Mouse (Mus musculus) midbrain, embryonic 11.5 days (tissue): ENCODE measurements around the gene Pacs1. TPM values are rescaled to one million over a fixed set of nuclear protein-coding genes. Genes with fewer than 3 reads are reported as not detected.
"Not testable (repeated sequence)": the region's sequence is repeated elsewhere in the genome, so short reads cannot be mapped to it uniquely, and the experiment has no call there.

Source experiments
- ATAC-seq: fragments of 200-750 bp; cut with Nextera tagmentation; 2 replicates; pipeline ENCODE4 v1.8.0; 2017; ENCODE audit warnings: moderate TSS enrichment, moderate library complexity; ENCODE audit not compliant: low FRiP score
- DNase-seq: peaks from one replicate; pipeline ENCODE4 v3.0.0; 2015; ENCODE audit warnings: low spot score; ENCODE audit errors: missing footprints
- H3K27ac ChIP-seq: fragments of 300-500 bp; sonication (generic); 2 replicates; pipeline ENCODE4 v1.5.1; 2014; ENCODE audit warnings: low read depth, low read length
- H3K27me3 ChIP-seq: fragments of 300-500 bp; sonication (generic); 2 replicates; pipeline ENCODE4 v1.6.1; 2014; ENCODE audit warnings: mild to moderate bottlenecking, low read length, moderate library complexity, mixed read lengths; ENCODE audit not compliant: control insufficient read depth, insufficient read depth
- H3K36me3 ChIP-seq: fragments of 300-500 bp; sonication (generic); 2 replicates; pipeline ENCODE4 v1.6.1; 2014; ENCODE audit warnings: mild to moderate bottlenecking, low read length, moderate library complexity, mixed read lengths; ENCODE audit not compliant: control insufficient read depth, insufficient read depth
- H3K4me1 ChIP-seq: fragments of 300-500 bp; sonication (generic); 2 replicates; pipeline ENCODE4 v1.6.1; 2014; ENCODE audit warnings: low read length; ENCODE audit not compliant: control insufficient read depth, insufficient read depth
- H3K4me2 ChIP-seq: fragments of 300-500 bp; sonication (generic); 2 replicates; pipeline ENCODE4 v1.6.1; 2014; ENCODE audit warnings: mild to moderate bottlenecking, moderate library complexity
- H3K4me3 ChIP-seq: fragments of 300-500 bp; sonication (generic); 2 replicates; pipeline ENCODE4 v1.5.1; 2014; ENCODE audit warnings: low read depth, low read length
- H3K9ac ChIP-seq: fragments of 300-500 bp; sonication (generic); 2 replicates; pipeline ENCODE4 v1.6.1; 2014; ENCODE audit warnings: low read length
- H3K9me3 ChIP-seq: fragments of 300-500 bp; sonication (generic); 2 replicates; pipeline ENCODE4 v1.6.1; 2016; ENCODE audit warnings: low read length; ENCODE audit not compliant: control insufficient read depth
- WGBS: fragments of 180-500 bp; shearing (Covaris S2); extraction: QIAGEN DNeasy Blood & Tissue Kit; methylation state at CpG from one replicate; pipeline ENCODE4 v1.1.7; 2014; 5-methylcytosine and 5-hydroxymethylcytosine counted together
- polyA plus RNA-seq: library from polyadenylated mRNA; unstranded; fragments of >200 nt; fragmentation: Nextera tagmentation; extraction: Ambion mirVana; gene quantifications from 2 replicates; pipeline ENCODE4 v1.2.1, GENCODE M21; 2014

The Pacs1 gene
- polyA plus RNA-seq, 1 experiment from 2014 or later, result 26.1 TPM

GRCm38 (mm10) chr19:5224624-5225023 is 48.3 kb downstream of the Pacs1 start:
- no peak overlapping the region for H3K4me2 ChIP-seq
- 52% methylated on average over 2 of the region's 2 CpGs for WGBS

GRCm38 (mm10) chr19:5224077-5224476 is 48.8 kb downstream of the Pacs1 start:
- 90% methylated on average over 4 of the region's 4 CpGs for WGBS
- no peak overlapping the region for H3K4me3 ChIP-seq
- no peak overlapping the region for H3K4me2 ChIP-seq
- ATAC-seq (no peak), DNase-seq (no peak)
- no peaks in the 10 kb centered on the region for H3K4me1 ChIP-seq
- H3K9me3 ChIP-seq, result no peaks in the 10 kb centered on the region
- H3K27me3 ChIP-seq, result no peaks in the 10 kb centered on the region
- H3K36me3 ChIP-seq, result no peaks in the 10 kb centered on the region
- no peak overlapping the region for H3K27ac ChIP-seq
- no peak overlapping the region for H3K9ac ChIP-seq

More at GRCm38 (mm10) chr19:5224624-5225023, 48.3 kb downstream of the Pacs1 start:
- Histone ChIP-seq H3K36me3 (no peaks in the 10 kb centered on the region), H3K4me1 (no peaks in the 10 kb centered on the region), H3K4me3 (no peak overlapping the region), H3K9me3 (no peaks in the 10 kb centered on the region), H3K27ac (no peak overlapping the region), H3K27me3 (no peaks in the 10 kb centered on the region), H3K9ac (no peak overlapping the region)
- DNase-seq (no peak), ATAC-seq (no peak)

- Histone ChIP-seq H3K27me3 (no peaks in the 10 kb centered on the region), H3K4me3 (no peak overlapping the region), H3K4me2 (no peak overlapping the region), H3K4me1 (no peaks in the 10 kb centered on the region), H3K9ac (no peak overlapping the region), H3K9me3 (no peaks in the 10 kb centered on the region), H3K36me3 (no peaks in the 10 kb centered on the region), H3K27ac (no peak overlapping the region)
- ATAC-seq (no peak), DNase-seq (no peak)
- WGBS, result 92% methylated on average over 2 of the region's 2 CpGs
Observed at GRCm38 (mm10) chr19:5221926-5222325, 51.0 kb downstream of the Pacs1 start.

GRCm38 (mm10) chr19:5221219-5221723 is 51.6 kb downstream of the Pacs1 start:
- not testable (repeated sequence) for DNase-seq, H3K27ac ChIP-seq
- 18% methylated on average over 2 of the region's 2 CpGs for WGBS

GRCm38 (mm10) chr19:5220389-5220788 is 52.5 kb downstream of the Pacs1 start:
- Histone ChIP-seq H3K4me2 (no peak overlapping the region), H3K4me3 (no peak overlapping the region), H3K9me3 (no peaks in the 10 kb centered on the region), H3K4me1 (no peaks in the 10 kb centered on the region), H3K9ac (no peak overlapping the region), H3K27ac (no peak overlapping the region), H3K36me3 (no peaks in the 10 kb centered on the region), H3K27me3 (no peaks in the 10 kb centered on the region)
- no peak for ATAC-seq
- DNase-seq, result no peak
- 87% methylated on average over 3 of the region's 3 CpGs for WGBS

More at GRCm38 (mm10) chr19:5221219-5221723, 51.6 kb downstream of the Pacs1 start:
- not testable (repeated sequence) for H3K4me1 ChIP-seq, H3K9me3 ChIP-seq, H3K27me3 ChIP-seq, H3K36me3 ChIP-seq, ATAC-seq, H3K4me3 ChIP-seq, H3K9ac ChIP-seq, H3K4me2 ChIP-seq

- Histone ChIP-seq H3K4me3 (no peak overlapping the region), H3K27ac (no peak overlapping the region), H3K36me3 (no peaks in the 10 kb centered on the region), H3K4me2 (no peak overlapping the region), H3K27me3 (no peaks in the 10 kb centered on the region), H3K4me1 (no peaks in the 10 kb centered on the region), H3K9ac (no peak overlapping the region), H3K9me3 (no peaks in the 10 kb centered on the region)
- ATAC-seq, result no peak
- DNase-seq, result no peak
- 91% methylated on average over 2 of the region's 2 CpGs for WGBS
Observed at GRCm38 (mm10) chr19:5201691-5202090, 71.2 kb downstream of the Pacs1 start.

GRCm38 (mm10) chr19:5200617-5201016 is 72.3 kb downstream of the Pacs1 start:
- H3K27ac ChIP-seq, H3K9me3 ChIP-seq, H3K4me3 ChIP-seq, H3K9ac ChIP-seq, H3K4me1 ChIP-seq, ATAC-seq, H3K36me3 ChIP-seq, H3K4me2 ChIP-seq, DNase-seq, H3K27me3 ChIP-seq: not testable (repeated sequence)
- 91% methylated on average over 4 of the region's 4 CpGs for WGBS

GRCm38 (mm10) chr19:5198553-5198952 is 74.4 kb downstream of the Pacs1 start:
- no peak overlapping the region for H3K4me3 ChIP-seq
- DNase-seq (no peak), ATAC-seq (no peak)
- no peak overlapping the region for H3K27ac ChIP-seq
- no peaks in the 10 kb centered on the region for H3K36me3 ChIP-seq
- H3K9me3 ChIP-seq, result no peaks in the 10 kb centered on the region
- no peaks in the 10 kb centered on the region for H3K27me3 ChIP-seq
- WGBS, result 93% methylated on average over 3 of the region's 3 CpGs
- no peak overlapping the region for H3K9ac ChIP-seq
- H3K4me2 ChIP-seq, result no peak overlapping the region
- no peaks in the 10 kb centered on the region for H3K4me1 ChIP-seq

- Histone ChIP-seq H3K9me3 (no peaks in the 10 kb centered on the region), H3K27ac (no peak overlapping the region), H3K27me3 (no peaks in the 10 kb centered on the region), H3K4me2 (no peak overlapping the region), H3K4me3 (no peak overlapping the region), H3K36me3 (no peaks in the 10 kb centered on the region), H3K4me1 (no peaks in the 10 kb centered on the region), H3K9ac (no peak overlapping the region)
- DNase-seq (peak; percentile 85), ATAC-seq (no peak)
- WGBS, result 58% methylated on average over 7 of the region's 7 CpGs
Observed at GRCm38 (mm10) chr19:5195417-5196035, 77.4 kb downstream of the Pacs1 start.
